Mouse (Mus musculus): ENCODE measurements around the gene Gm43517.

The Gm43517 gene

GRCm38 (mm10) chr12:49401119-49401795 is 16.3 kb downstream of the Gm43517 start:
- in situ Hi-C loops (cut with MboI, MseI), result no loop called here

DNA sequence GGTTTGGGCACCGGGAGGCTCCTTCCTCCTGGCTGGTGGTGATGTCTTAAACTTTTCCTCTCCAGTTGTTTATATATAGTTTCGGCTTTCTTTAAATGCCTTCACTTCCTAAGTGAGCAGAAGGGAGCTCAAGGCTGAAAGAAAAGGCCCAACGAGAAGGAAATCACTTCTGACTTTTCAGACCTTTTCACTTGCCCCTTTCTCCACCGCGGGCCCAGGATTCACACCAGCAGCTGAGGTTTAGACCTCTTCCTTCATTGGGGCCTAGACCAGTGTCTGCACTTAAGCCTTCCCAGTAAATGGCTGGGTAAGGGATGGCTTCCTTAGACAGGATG is 16.8 kb downstream of the Gm43517 start:
- in situ Hi-C loops (cut with MboI, MseI), result no loop called here

GRCm38 (mm10) chr12:49409833-49410232 is 24.9 kb downstream of the Gm43517 start:
- in situ Hi-C loops (cut with MboI, MseI), result no loop called here

- in situ Hi-C loops (cut with MboI, MseI), result no loop called here
Observed at GRCm38 (mm10) chr12:49417963-49418362, 33.0 kb downstream of the Gm43517 start.
